Mouse (Mus musculus) urinary bladder, adult 2 months (tissue): Measurements from ENCODE around the gene Cisd2. TPM values are rescaled to one million over a fixed set of nuclear protein-coding genes. Genes with fewer than 3 reads are reported as not detected.
A peak's percentile ranks its signal among the peaks of the same experiment; 100 is the strongest.

Source experiments
- DNase-seq: peaks from one replicate; pipeline ENCODE4 v3.0.0; 2022; ENCODE audit warnings: low spot score
- polyA plus RNA-seq: library from polyadenylated mRNA; depleted of rRNA; stranded (reverse); fragments of >200 nt; gene quantifications from 2 replicates; pipeline ENCODE4 v1.2.3, GENCODE M21; 2012; rRNA removed

Cisd2 gene
- 27.1 and 33.8 TPM in 2 replicates for polyA plus RNA-seq

- no peak for DNase-seq
These were observed at the start of gene Cisd2 for GRCm38 (mm10) chr3:135423608-135424212. TSS of gene Cisd2 (minus strand) at chr3:135423925.

- DNase-seq = no peak
These were observed 47.1 kb upstream of the Cisd2 start for GRCm38 (mm10) chr3:135470823-135471222.

- DNase-seq = no peak
These were observed 46.2 kb upstream of the Cisd2 start for GRCm38 (mm10) chr3:135469974-135470373.

GRCm38 (mm10) chr3:135469146-135469545 lies 45.4 kb upstream of the Cisd2 start:
- DNase-seq = no peak

GRCm38 (mm10) chr3:135468402-135468801 lies 44.7 kb upstream of the Cisd2 start:
- no peak for DNase-seq

GRCm38 (mm10) chr3:135458981-135459380 lies 35.3 kb upstream of the Cisd2 start:
- DNase-seq = no peak

- DNase-seq = no peak
These were observed 21.2 kb upstream of the Cisd2 start for GRCm38 (mm10) chr3:135444930-135445329.

GRCm38 (mm10) chr3:135440621-135441020 lies 16.9 kb upstream of the Cisd2 start:
- DNase-seq = no peak

GRCm38 (mm10) chr3:135440221-135440620 lies 16.5 kb upstream of the Cisd2 start:
- DNase-seq = no peak

- no peak for DNase-seq
These were observed 15.9 kb upstream of the Cisd2 start for GRCm38 (mm10) chr3:135439651-135440050.

GRCm38 (mm10) chr3:135438913-135439531 lies 15.3 kb upstream of the Cisd2 start:
- DNase-seq = peak; percentile 78

GRCm38 (mm10) chr3:135438531-135438912 lies 14.8 kb upstream of the Cisd2 start:
- DNase-seq = peak; percentile 99

- peak; percentile 98 for DNase-seq
These were observed 14.2 kb upstream of the Cisd2 start, which contains the start of gene Ube2d3 for GRCm38 (mm10) chr3:135437758-135438495. TSS of gene Ube2d3 (plus strand) at chr3:135438149.

GRCm38 (mm10) chr3:135436901-135437616 lies 13.3 kb upstream of the Cisd2 start:
- DNase-seq = no peak

- DNase-seq = peak; percentile 92
These were observed 693 bp downstream of the Cisd2 start for GRCm38 (mm10) chr3:135422856-135423607.

GRCm38 (mm10) chr3:135422232-135422855 lies 1.4 kb downstream of the Cisd2 start:
- DNase-seq = no peak

GRCm38 (mm10) chr3:135421310-135421594 lies 2.5 kb downstream of the Cisd2 start:
- DNase-seq = no peak

- no peak for DNase-seq
These were observed 3.0 kb downstream of the Cisd2 start for GRCm38 (mm10) chr3:135420542-135421309.

- DNase-seq = no peak
These were observed 5.9 kb downstream of the Cisd2 start for GRCm38 (mm10) chr3:135417799-135418198.

GRCm38 (mm10) chr3:135417245-135417644 lies 6.5 kb downstream of the Cisd2 start:
- no peak for DNase-seq
